Mouse (Mus musculus) embryonic facial prominence, embryonic 14.5 days (tissue): ENCODE measurements around the gene Cnrip1. TPM values are rescaled to one million over a fixed set of nuclear protein-coding genes. Genes with fewer than 3 reads are reported as not detected.
"Not testable (repeated sequence)": the region's sequence is repeated elsewhere in the genome, so short reads cannot be mapped to it uniquely, and the experiment has no call there.

Experiments
- ATAC-seq: fragments of 200-750 bp; cut with Nextera tagmentation; 2 replicates; pipeline ENCODE4 v1.8.0; 2017; ENCODE audit warnings: low read depth, moderate number of reproducible peaks, moderate TSS enrichment
- DNase-seq: peaks from one replicate; pipeline ENCODE4 v3.0.0-alpha.2; 2015; ENCODE audit warnings: low spot score
- H3K27ac ChIP-seq: fragments of 300-500 bp; sonication (generic); replicated peaks from 2 replicates; pipeline ENCODE4 v1.5.1; 2014; ENCODE audit warnings: low read depth, mild to moderate bottlenecking, low read length, moderate library complexity
- H3K27me3 ChIP-seq: fragments of 300-500 bp; sonication (generic); replicated peaks from 2 replicates; pipeline ENCODE4 v1.6.1; 2014; ENCODE audit warnings: low read length; ENCODE audit not compliant: control insufficient read depth, insufficient read depth
- H3K36me3 ChIP-seq: fragments of 300-500 bp; sonication (generic); 2 replicates; pipeline ENCODE4 v1.6.1; 2014; ENCODE audit warnings: low read length, mixed read lengths; ENCODE audit not compliant: control insufficient read depth, insufficient read depth
- H3K4me1 ChIP-seq: fragments of 300-500 bp; sonication (generic); 2 replicates; pipeline ENCODE4 v1.6.1; 2014; ENCODE audit warnings: antibody characterized with exemption, low read length; ENCODE audit not compliant: control insufficient read depth, insufficient read depth
- H3K4me2 ChIP-seq: fragments of 300-500 bp; sonication (generic); 2 replicates; pipeline ENCODE4 v1.6.1; 2014; ENCODE audit warnings: low read depth, mild to moderate bottlenecking, low read length, moderate library complexity, mixed read lengths
- H3K4me3 ChIP-seq: fragments of 300-500 bp; sonication (generic); 2 replicates; pipeline ENCODE4 v1.5.1; 2014; ENCODE audit warnings: low read depth, mild to moderate bottlenecking, low read length
- H3K9ac ChIP-seq: fragments of 300-500 bp; sonication (generic); 2 replicates; pipeline ENCODE4 v1.6.1; 2014; ENCODE audit warnings: low read depth, mild to moderate bottlenecking, low read length, moderate library complexity, mixed read lengths
- H3K9me3 ChIP-seq: fragments of 300-500 bp; sonication (generic); 2 replicates; pipeline ENCODE4 v1.6.1; 2016; ENCODE audit warnings: low read length; ENCODE audit not compliant: control insufficient read depth
- WGBS: fragments of 180-500 bp; shearing (Covaris S2); extraction: QIAGEN DNeasy Blood & Tissue Kit; methylation state at CpG from one replicate; pipeline ENCODE4 v1.1.7; 2014; 5-methylcytosine and 5-hydroxymethylcytosine counted together
- polyA plus RNA-seq: library from polyadenylated mRNA; unstranded; fragments of >200 nt; fragmentation: Nextera tagmentation; extraction: Ambion mirVana; gene quantifications from 2 replicates; pipeline ENCODE4 v1.2.1, GENCODE M21; 2014

Cnrip1 gene
- polyA plus RNA-seq, 1 experiment from 2014 or later = 34.8 TPM

DNA sequence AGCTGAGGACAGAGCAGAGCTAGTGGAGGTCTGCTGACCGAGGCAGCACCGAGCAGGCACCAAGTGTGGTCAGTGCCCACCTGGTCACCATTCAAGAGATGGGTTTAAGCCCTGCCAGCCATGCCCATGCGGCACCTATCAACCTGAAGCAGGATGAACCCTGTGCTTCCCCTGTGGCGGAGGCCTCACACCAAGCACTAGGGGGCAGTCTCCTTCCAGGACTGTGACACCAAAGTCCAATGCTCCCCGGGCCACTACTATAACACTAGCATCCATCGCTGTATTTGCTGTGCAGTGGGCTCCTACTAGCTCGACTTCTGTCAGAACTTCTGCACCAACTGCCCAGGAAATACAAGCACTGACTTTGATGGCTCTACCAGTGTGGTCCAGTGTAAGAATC is 32.1 kb upstream of the Cnrip1 start:
- no peak overlapping the region for H3K4me2 ChIP-seq
- H3K27ac ChIP-seq = no peak overlapping the region
- ATAC-seq = no peak
- no peak overlapping the region for H3K9ac ChIP-seq
- DNase-seq = no peak
- no peaks in the 10 kb centered on the region for H3K4me1 ChIP-seq
- H3K9me3 ChIP-seq = peaks cover 18% of the 10 kb centered on the region
- H3K4me3 ChIP-seq = no peak overlapping the region
- no peaks in the 10 kb centered on the region for H3K36me3 ChIP-seq
- no peaks in the 10 kb centered on the region for H3K27me3 ChIP-seq
- 83% methylated on average over 7 of the region's 7 CpGs for WGBS

GRCm38 (mm10) chr11:17023206-17023605 is 28.2 kb upstream of the Cnrip1 start:
- Histone ChIP-seq H3K36me3 (no peaks in the 10 kb centered on the region), H3K4me2 (no peak overlapping the region), H3K27ac (no peak overlapping the region), H3K4me1 (no peaks in the 10 kb centered on the region), H3K4me3 (no peak overlapping the region), H3K27me3 (no peaks in the 10 kb centered on the region), H3K9me3 (peaks cover 11% of the 10 kb centered on the region; the same call in 1 of the 2 replicates), H3K9ac (no peak overlapping the region)
- ATAC-seq (no peak), DNase-seq (no peak)
- 86% methylated on average over 6 of the region's 6 CpGs for WGBS

DNA sequence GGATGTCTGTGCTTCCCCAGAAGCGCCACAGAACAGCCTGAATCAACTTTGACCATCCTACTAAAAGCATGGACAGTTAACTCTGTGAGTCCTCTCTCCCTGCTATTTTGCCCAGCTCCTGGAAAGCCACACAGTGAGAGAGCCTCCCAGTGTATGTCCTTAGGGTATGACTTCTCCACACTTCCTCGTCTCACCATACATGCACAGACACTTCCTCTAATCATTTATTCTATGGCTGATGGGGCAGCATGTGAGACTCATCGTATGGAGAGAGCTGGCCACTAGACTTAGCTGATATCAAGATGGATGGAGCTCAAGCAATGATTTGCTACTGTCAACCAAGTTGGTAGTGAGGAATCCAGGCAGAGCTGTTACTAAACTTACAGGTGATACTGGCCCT is 27.4 kb upstream of the Cnrip1 start:
- Histone ChIP-seq H3K36me3 (no peaks in the 10 kb centered on the region), H3K9me3 (peaks cover 4% of the 10 kb centered on the region; the same call in 1 of the 2 replicates), H3K4me3 (no peak overlapping the region), H3K4me1 (no peaks in the 10 kb centered on the region), H3K4me2 (no peak overlapping the region), H3K9ac (no peak overlapping the region), H3K27me3 (no peaks in the 10 kb centered on the region), H3K27ac (no peak overlapping the region)
- whole genome bisulfite sequencing = 79% methylated on average over 3 of the region's 3 CpGs
- ATAC-seq = no peak
- no peak for DNase-seq

DNA sequence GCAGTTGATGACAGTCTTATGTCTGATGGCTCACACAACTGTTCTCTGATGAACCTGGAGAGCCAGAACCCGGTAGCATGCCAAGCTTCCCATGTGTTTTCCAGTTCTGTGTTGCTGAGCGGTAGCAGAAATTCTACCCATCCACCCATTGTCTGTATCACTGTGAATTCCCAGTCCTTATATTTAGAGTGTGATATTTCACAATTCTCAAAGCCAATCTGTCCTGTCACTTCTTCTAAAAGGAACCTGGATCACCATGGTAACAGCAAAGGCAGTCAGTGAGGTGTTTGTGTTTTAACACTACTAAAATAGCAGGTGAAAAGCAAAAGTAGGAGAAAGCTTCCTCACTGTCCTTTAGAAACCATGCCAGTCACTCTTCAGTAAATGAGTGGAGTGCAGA is 5.6 kb upstream of the Cnrip1 start:
- no peaks in the 10 kb centered on the region for H3K4me1 ChIP-seq
- no peaks in the 10 kb centered on the region for H3K9me3 ChIP-seq
- ATAC-seq = no peak
- H3K4me3 ChIP-seq = no peak overlapping the region
- H3K4me2 ChIP-seq = no peak overlapping the region
- no peak overlapping the region for H3K27ac ChIP-seq
- no peak for DNase-seq
- WGBS = 97% methylated on average over 2 of the region's 2 CpGs
- H3K36me3 ChIP-seq = no peaks in the 10 kb centered on the region
- no peak overlapping the region for H3K9ac ChIP-seq
- H3K27me3 ChIP-seq = no peaks in the 10 kb centered on the region

- ATAC-seq = no peak
- no peak for DNase-seq
- 13% methylated on average over 6 of the region's 6 CpGs for WGBS
- no peaks in the 10 kb centered on the region for H3K36me3 ChIP-seq
- H3K4me2 ChIP-seq = peak overlapping the region; percentile 69
- H3K27ac ChIP-seq = peak overlapping the region; percentile 60
- peak overlapping the region; percentile 61 for H3K4me3 ChIP-seq
- H3K9ac ChIP-seq = peak overlapping the region; percentile 71
- H3K9me3 ChIP-seq = no peaks in the 10 kb centered on the region
- no peaks in the 10 kb centered on the region for H3K27me3 ChIP-seq
- H3K4me1 ChIP-seq = peaks cover 4% of the 10 kb centered on the region; the same call in 1 of the 2 replicates
Observed at GRCm38 (mm10) chr11:17052476-17053049, 1.2 kb downstream of the Cnrip1 start.

- H3K9me3 ChIP-seq, H3K36me3 ChIP-seq, DNase-seq, ATAC-seq, H3K9ac ChIP-seq, H3K4me1 ChIP-seq, H3K4me2 ChIP-seq, H3K27ac ChIP-seq, H3K27me3 ChIP-seq, H3K4me3 ChIP-seq: not testable (repeated sequence)
- WGBS = 92% methylated on average over 2 of the region's 2 CpGs
Observed at GRCm38 (mm10) chr11:17069360-17069759, 18.0 kb downstream of the Cnrip1 start.

GRCm38 (mm10) chr11:17075656-17076055 is 24.3 kb downstream of the Cnrip1 start:
- no peak overlapping the region for H3K27ac ChIP-seq
- H3K9ac ChIP-seq = no peak overlapping the region
- H3K27me3 ChIP-seq = no peaks in the 10 kb centered on the region
- H3K36me3 ChIP-seq = no peaks in the 10 kb centered on the region
- ATAC-seq = no peak
- no peaks in the 10 kb centered on the region for H3K9me3 ChIP-seq
- H3K4me1 ChIP-seq = no peaks in the 10 kb centered on the region
- H3K4me3 ChIP-seq = no peak overlapping the region
- no peak overlapping the region for H3K4me2 ChIP-seq
- 89% methylated on average over 2 of the region's 2 CpGs for WGBS
- DNase-seq = no peak

DNA sequence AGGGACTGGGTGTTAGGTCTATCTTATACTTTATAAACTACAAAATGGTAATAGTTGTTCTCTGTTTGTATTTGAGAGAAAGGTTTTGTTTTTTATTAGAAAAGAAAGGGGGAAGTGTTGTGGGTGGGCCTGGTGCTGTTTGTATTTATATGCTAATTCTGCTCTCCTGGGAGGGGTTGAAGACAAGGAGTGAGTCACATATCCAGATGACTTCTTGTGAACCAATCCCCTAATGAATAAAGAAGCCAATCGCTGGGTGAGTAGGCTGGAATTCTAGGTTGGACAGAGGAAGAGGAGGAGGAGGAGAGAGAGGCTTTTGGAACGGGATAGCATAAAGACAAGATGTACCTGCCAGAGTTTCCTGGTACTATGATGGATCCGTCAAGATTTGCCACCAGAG is 30.7 kb downstream of the Cnrip1 start:
- H3K4me3 ChIP-seq = no peak overlapping the region
- no peak for DNase-seq
- 57% methylated on average over 3 of the region's 3 CpGs for WGBS
- H3K4me1 ChIP-seq = peaks cover 7% of the 10 kb centered on the region
- no peak for ATAC-seq
- H3K27ac ChIP-seq = no peak overlapping the region
- no peak overlapping the region for H3K9ac ChIP-seq
- H3K36me3 ChIP-seq = no peaks in the 10 kb centered on the region
- H3K9me3 ChIP-seq = no peaks in the 10 kb centered on the region
- H3K4me2 ChIP-seq = no peak overlapping the region
- H3K27me3 ChIP-seq = no peaks in the 10 kb centered on the region

DNA sequence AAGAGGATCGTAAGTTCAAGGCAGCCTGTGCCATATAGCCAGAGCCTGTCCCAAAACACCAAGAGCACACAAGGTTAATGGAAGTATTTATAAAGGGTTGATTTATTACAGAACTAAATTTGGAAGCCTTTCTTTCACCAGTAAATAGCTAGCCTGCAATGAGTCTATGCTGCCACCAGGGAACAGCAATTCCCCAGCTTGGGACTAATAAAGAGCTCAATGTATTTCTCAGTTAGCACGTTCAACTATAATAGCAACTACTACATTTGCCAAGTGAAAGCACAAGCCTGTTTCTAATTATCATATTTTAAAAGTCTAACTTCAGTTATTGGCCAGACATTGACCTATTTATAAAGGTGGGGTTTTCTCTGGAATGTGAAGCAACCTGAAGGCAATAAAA is 31.6 kb downstream of the Cnrip1 start:
- no peak overlapping the region for H3K4me3 ChIP-seq
- H3K9me3 ChIP-seq = no peaks in the 10 kb centered on the region
- H3K4me1 ChIP-seq = peaks cover 7% of the 10 kb centered on the region
- peak; percentile 72 for DNase-seq
- WGBS = 41% methylated on average over 2 of the region's 2 CpGs
- ATAC-seq = no peak
- no peaks in the 10 kb centered on the region for H3K27me3 ChIP-seq
- H3K9ac ChIP-seq = no peak overlapping the region
- H3K36me3 ChIP-seq = no peaks in the 10 kb centered on the region
- H3K27ac ChIP-seq = no peak overlapping the region
- no peak overlapping the region for H3K4me2 ChIP-seq
